Mouse (Mus musculus): ENCODE measurements around the gene Pum2. TPM values are rescaled to one million over a fixed set of nuclear protein-coding genes. Genes with fewer than 3 reads are reported as not detected.

Pum2 gene
- total and polyA plus RNA-seq, 3 experiments, result 62.9 to 140 (median 87.8) TPM

DNA sequence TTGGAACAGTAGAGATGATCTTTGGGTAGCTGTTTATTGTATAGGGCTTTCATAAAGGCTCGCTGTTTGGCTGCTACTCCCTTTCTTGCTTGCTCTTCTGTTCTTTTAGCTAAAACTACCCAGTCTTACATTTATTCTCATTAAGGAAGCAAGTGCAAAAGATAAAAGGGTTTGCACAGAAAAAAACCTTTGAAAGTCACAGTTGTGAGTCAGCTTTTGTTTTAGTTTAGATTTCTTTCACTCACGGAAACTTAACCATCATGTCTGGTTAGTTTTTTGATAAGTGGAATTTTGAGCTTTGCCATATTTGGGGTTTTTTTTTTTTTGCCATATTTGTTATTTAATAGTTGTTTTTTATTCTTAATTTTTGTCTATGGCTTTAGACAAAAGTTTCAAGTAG, 38.7 kb downstream of the Pum2 start:
- H3K36me3 ChIP-seq (ENCODE audit: control insufficient read depth in 1 of 2, insufficient read depth in 2 of 2, low read length in 2 of 2), result peaks cover 8 to 71% of the 10 kb centered on the region in 2 experiments
- H3K9ac ChIP-seq (ENCODE audit: control insufficient read depth, low read depth, low read length, poor library complexity, severe bottlenecking), result no peak overlapping the region
- H3K4me1 ChIP-seq (ENCODE audit: control insufficient read depth in 1 of 2, insufficient read depth in 2 of 2, low read length in 2 of 2), result peaks cover 0 to 3% of the 10 kb centered on the region in 2 experiments; a peak in 2 of 4 replicates
- TF ChIP-seq ZNF384 (IDR thresholded peaks at IDR 0.05; ENCODE audit: low read depth, low read length) (no peak), GATA1 (IDR thresholded peaks at IDR 0.05; ENCODE audit: low read depth, low read length) (no peak), MAFK (IDR thresholded peaks at IDR 0.05; ENCODE audit: borderline replicate concordance, low read depth, low read length) (no peak), ELF1 (IDR thresholded peaks at IDR 0.05; ENCODE audit: low read depth, low read length) (no peak), MYB (IDR thresholded peaks at IDR 0.05; ENCODE audit: low read depth, low read length) (no peak), USF1 (IDR thresholded peaks at IDR 0.05; ENCODE audit: low read depth, low read length) (no peak), ZMIZ1 (IDR thresholded peaks at IDR 0.05; ENCODE audit: low read depth, low read length) (no peak), ZC3H11A (IDR thresholded peaks at IDR 0.05; ENCODE audit: low read depth, low read length) (no peak), POLR2AphosphoS5 (IDR thresholded peaks at IDR 0.05; ENCODE audit: borderline replicate concordance, low read depth, low read length) (no peak), TAL1 (IDR thresholded peaks at IDR 0.05; ENCODE audit: low read length) (no peak), UBTF (IDR thresholded peaks at IDR 0.05; ENCODE audit: borderline replicate concordance, insufficient read depth, low read depth, low read length) (no peak), RCOR1 (IDR thresholded peaks at IDR 0.05; ENCODE audit: low read depth, low read length) (no peak), HCFC1 (IDR thresholded peaks at IDR 0.05; ENCODE audit: low read depth, low read length) (no peak), NELFE (IDR thresholded peaks at IDR 0.05; ENCODE audit: low read depth, low read length) (no peak)
- H3K9me3 ChIP-seq (replicated peaks; ENCODE audit: insufficient read depth, low read length), result no peaks in the 10 kb centered on the region
- DNase-seq (ENCODE audit: low read depth, low spot score), result no peak
- no peak overlapping the region for H3K4me3 ChIP-seq (ENCODE audit: control insufficient read depth in 1 of 2, insufficient read depth in 1 of 2, low read depth in 2 of 2, low read length in 2 of 2)
- no peaks in the 10 kb centered on the region for H3K79me2 ChIP-seq (ENCODE audit: control insufficient read depth, insufficient read depth, low read length, poor library complexity)
- H3K27me3 ChIP-seq (ENCODE audit: control insufficient read depth in 1 of 2, insufficient read depth in 2 of 2, low read length in 2 of 2), result no peaks in the 10 kb centered on the region
- H3K27ac ChIP-seq (ENCODE audit: control insufficient read depth, low read depth, low read length), result no peak overlapping the region

DNA sequence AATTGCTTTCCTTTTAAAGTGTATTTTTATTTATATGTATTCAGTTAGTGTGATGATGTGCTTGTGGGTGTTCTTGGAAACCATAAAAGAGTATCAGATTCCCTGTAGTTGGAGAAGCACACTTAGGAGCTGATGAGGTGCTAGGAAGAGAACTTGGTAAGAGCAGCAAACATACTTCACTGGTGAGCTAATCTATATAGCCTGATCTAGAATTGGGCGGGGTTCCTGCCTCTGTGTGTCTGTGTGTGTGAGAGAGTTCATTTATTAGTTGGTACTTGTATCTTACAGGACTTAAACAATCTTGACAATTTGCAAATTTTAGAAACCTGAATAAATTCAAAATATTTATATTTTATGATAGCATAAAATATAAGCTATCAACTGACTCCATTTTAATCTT, 42.2 kb downstream of the Pum2 start:
- Histone ChIP-seq H3K79me2 (ENCODE audit: control insufficient read depth, insufficient read depth, low read length, poor library complexity) (no peaks in the 10 kb centered on the region), H3K27ac (ENCODE audit: control insufficient read depth, low read depth, low read length) (no peak overlapping the region), H3K9me3 (replicated peaks; ENCODE audit: insufficient read depth, low read length) (no peaks in the 10 kb centered on the region), H3K27me3 (ENCODE audit: control insufficient read depth in 1 of 2, insufficient read depth in 2 of 2, low read length in 2 of 2) (no peaks in the 10 kb centered on the region), H3K4me1 (ENCODE audit: control insufficient read depth in 1 of 2, insufficient read depth in 2 of 2, low read length in 2 of 2) (peaks cover 0 to 3% of the 10 kb centered on the region in 2 experiments; a peak in 2 of 4 replicates), H3K36me3 (ENCODE audit: control insufficient read depth in 1 of 2, insufficient read depth in 2 of 2, low read length in 2 of 2) (peaks cover 8 to 72% of the 10 kb centered on the region in 2 experiments), H3K4me3 (ENCODE audit: control insufficient read depth in 1 of 2, insufficient read depth in 1 of 2, low read depth in 2 of 2, low read length in 2 of 2) (no peak overlapping the region), H3K9ac (ENCODE audit: control insufficient read depth, low read depth, low read length, poor library complexity, severe bottlenecking) (no peak overlapping the region)
- DNase-seq (ENCODE audit: low read depth, low spot score), result peak; percentile 65
- TF ChIP-seq GABPA (IDR thresholded peaks at IDR 0.05; ENCODE audit: low read depth, low read length), result no peak
- peak; percentile 64 for TF ChIP-seq GATA1 (IDR thresholded peaks at IDR 0.05; ENCODE audit: low read depth, low read length)

DNA sequence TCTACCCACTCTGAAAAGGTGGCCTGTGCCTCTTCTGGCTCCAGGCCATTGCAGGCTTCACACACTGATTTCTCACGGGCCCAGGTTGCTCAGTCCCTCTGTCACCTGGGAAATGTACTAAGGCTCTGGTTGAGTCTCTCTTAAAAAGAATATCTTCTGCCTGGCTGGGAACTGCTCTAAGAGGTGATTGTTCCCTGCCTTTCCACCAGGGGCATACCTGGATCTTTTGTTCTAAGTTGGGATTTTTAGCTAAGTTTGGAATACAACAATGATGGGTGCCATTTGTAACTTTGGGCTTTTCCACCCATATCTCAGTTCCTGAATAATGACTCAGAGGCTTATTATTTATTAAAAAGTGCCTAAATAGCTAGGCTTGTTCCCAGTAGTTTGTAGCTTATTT, 53.0 kb downstream of the Pum2 start:
- TF ChIP-seq MYB (IDR thresholded peaks at IDR 0.05; ENCODE audit: low read depth, low read length), result no peak
- TF ChIP-seq CTCF (IDR thresholded peaks at IDR 0.05 in 2 of 3, conservative IDR thresholded peaks at IDR 0.05 in 1 of 3; ENCODE audit: control insufficient read depth in 1 of 3, insufficient read depth in 1 of 3, low read depth in 2 of 3, low read length in 3 of 3, poor library complexity in 1 of 3, severe bottlenecking in 1 of 3), result peak in 2 of 3 experiments; percentile 3 to 25; a peak in 2 of 6 replicates
- no peak overlapping the region for H3K27ac ChIP-seq (ENCODE audit: control insufficient read depth, low read depth, low read length)
- no peaks in the 10 kb centered on the region for H3K9me3 ChIP-seq (replicated peaks; ENCODE audit: insufficient read depth, low read length)
- H3K4me3 ChIP-seq (ENCODE audit: control insufficient read depth in 1 of 2, insufficient read depth in 1 of 2, low read depth in 2 of 2, low read length in 2 of 2), result no peak overlapping the region
- no peak for DNase-seq (ENCODE audit: low read depth, low spot score)
- no peaks in the 10 kb centered on the region for H3K4me1 ChIP-seq (ENCODE audit: control insufficient read depth in 1 of 2, insufficient read depth in 2 of 2, low read length in 2 of 2)
- peaks cover 0 to 70% of the 10 kb centered on the region in 2 experiments for H3K36me3 ChIP-seq (ENCODE audit: control insufficient read depth in 1 of 2, insufficient read depth in 2 of 2, low read length in 2 of 2)
- H3K9ac ChIP-seq (ENCODE audit: control insufficient read depth, low read depth, low read length, poor library complexity, severe bottlenecking), result no peak overlapping the region
- H3K79me2 ChIP-seq (ENCODE audit: control insufficient read depth, insufficient read depth, low read length, poor library complexity), result no peaks in the 10 kb centered on the region; the same call in 1 of the 2 replicates
- no peaks in the 10 kb centered on the region for H3K27me3 ChIP-seq (ENCODE audit: control insufficient read depth in 1 of 2, insufficient read depth in 2 of 2, low read length in 2 of 2)

Data from MEL (cell line).